Mouse (Mus musculus) liver, adult 2 months (tissue): ENCODE measurements around the gene Tcte2.

ENCODE experiments used
- CTCF ChIP-seq: fragments of 200-500 bp; IDR thresholded peaks from 2 replicates; pipeline ENCODE4 v1.5.1; 2011; ENCODE audit warnings: low read depth, low read length, control low read depth
- POLR2A ChIP-seq: fragments of 200-500 bp; IDR thresholded peaks from 2 replicates; pipeline ENCODE4 v1.6.1; 2011; ENCODE audit warnings: low read length, control low read depth; ENCODE audit not compliant: insufficient read depth; ENCODE audit errors: extremely low read depth

DNA sequence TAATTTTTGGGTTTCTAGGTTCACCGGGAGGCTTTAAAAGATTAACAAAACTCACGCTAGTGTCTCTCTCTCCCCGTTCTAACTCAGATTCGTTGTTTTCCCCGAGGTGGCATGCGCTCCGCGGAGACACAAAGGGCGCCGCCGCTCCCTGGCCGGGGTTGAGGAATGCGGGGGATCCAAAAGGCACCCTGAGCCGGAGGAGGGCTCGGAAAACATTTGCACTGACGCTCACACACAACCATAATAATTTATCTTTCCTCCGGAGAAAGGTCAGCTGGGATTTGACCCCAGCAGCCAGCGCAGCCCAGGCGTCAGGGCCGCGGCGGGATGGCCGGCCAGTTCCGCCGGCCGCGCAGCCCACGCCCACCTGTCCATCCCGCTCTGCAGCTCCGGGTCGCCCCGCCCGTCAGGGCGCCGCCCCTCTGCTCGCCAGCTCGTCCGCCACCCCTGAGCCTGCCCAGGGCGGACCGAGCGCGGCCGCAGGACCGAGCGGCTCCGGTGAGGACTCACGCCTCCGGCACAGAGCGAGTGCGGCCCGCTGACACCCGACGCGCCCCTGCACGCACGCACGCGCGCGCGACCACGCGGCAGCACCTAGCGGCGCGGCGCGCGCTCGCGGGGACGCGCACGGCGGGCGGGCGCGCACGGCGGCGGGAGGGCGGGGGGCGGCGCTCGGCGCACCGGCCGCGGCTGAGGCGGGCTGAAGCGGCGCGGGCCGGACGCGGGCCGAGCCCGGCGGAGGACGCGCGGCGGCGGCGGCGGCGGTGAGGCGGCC lies 1.6 kb downstream of the Tcte2 start, which contains the start of gene Afdn:
- no peak for TF ChIP-seq CTCF
- TF ChIP-seq POLR2A: peak; percentile 45; the same call in 1 of the 2 replicates
